Mouse (Mus musculus) embryo, embryonic 11 days (tissue): Measurements from ENCODE around the gene Dpp9.

Source experiments
- DNase-seq: peaks from one replicate; pipeline ENCODE4 v3.0.0-alpha.2; 2015

The Dpp9 gene

GRCm38 (mm10) chr17:56139355-56139754 lies 79.3 kb downstream of the Dpp9 start:
- DNase-seq, result no peak

- no peak for DNase-seq
These were observed 80.7 kb downstream of the Dpp9 start for GRCm38 (mm10) chr17:56137839-56138613.
